Mouse (Mus musculus): ENCODE data around the gene Aph1a. TPM values are rescaled to one million over a fixed set of nuclear protein-coding genes. Genes with fewer than 3 reads are reported as not detected.

The Aph1a gene
- polyA plus RNA-seq, 1 experiment from 2014 or later, result 34.7 TPM

- peak overlapping the region; percentile 86 for H3K4me2 ChIP-seq (ENCODE audit: low read length)
- WGBS, result 83% methylated on average over 7 of the region's 7 CpGs
- H3K9ac ChIP-seq (replicated peaks; ENCODE audit: low read length), result peak overlapping the region; percentile 78; the same call in 1 of the 2 replicates
- H3K36me3 ChIP-seq (ENCODE audit: control insufficient read depth, insufficient read depth, low read length), result peaks cover 21% of the 10 kb centered on the region
- H3K27me3 ChIP-seq (ENCODE audit: control insufficient read depth, insufficient read depth, low read length), result no peaks in the 10 kb centered on the region
- H3K9me3 ChIP-seq (ENCODE audit: control insufficient read depth, low read length), result no peaks in the 10 kb centered on the region
- ATAC-seq (ENCODE audit: low FRiP score, low TSS enrichment) (no peak), DNase-seq (no peak)
- peaks cover 13% of the 10 kb centered on the region for H3K4me1 ChIP-seq (ENCODE audit: control insufficient read depth, insufficient read depth, low read length)
- no peak overlapping the region for H3K27ac ChIP-seq (replicated peaks; ENCODE audit: low read depth, low read length)
- peak overlapping the region; percentile 65 for H3K4me3 ChIP-seq (replicated peaks; ENCODE audit: low read depth, low read length)
Measured at GRCm38 (mm10) chr3:95872048-95872447, 21.7 kb upstream of the Aph1a start.

- 93% methylated on average over 4 of the region's 4 CpGs for WGBS
- no peak for DNase-seq
Measured at GRCm38 (mm10) chr3:95879063-95879462, 14.7 kb upstream of the Aph1a start.

GRCm38 (mm10) chr3:95881979-95882815, 11.6 kb upstream of the Aph1a start, which contains the start of gene Ciart:
Ciart (minus strand) TSS chr3:95882251.
- H3K36me3 ChIP-seq (ENCODE audit: control insufficient read depth, insufficient read depth, low read length), result no peaks in the 10 kb centered on the region
- no peak within 1 kb of the TSS for H3K27ac ChIP-seq (replicated peaks; ENCODE audit: low read depth, low read length)
- peak within 1 kb of the TSS; percentile 37; the same call in 1 of the 2 replicates for H3K9ac ChIP-seq (replicated peaks; ENCODE audit: low read length)
- peak within 1 kb of the TSS; percentile 98 for H3K4me2 ChIP-seq (ENCODE audit: low read length)
- WGBS, result under 1% methylated on average over 66 of the region's 66 CpGs
- ATAC-seq (ENCODE audit: low FRiP score, low TSS enrichment) (peak; percentile 100), DNase-seq (peak; percentile 97)
- H3K4me1 ChIP-seq (ENCODE audit: control insufficient read depth, insufficient read depth, low read length), result peaks cover 9% of the 10 kb centered on the region; the same call in 1 of the 2 replicates
- H3K27me3 ChIP-seq (ENCODE audit: control insufficient read depth, insufficient read depth, low read length), result no peaks in the 10 kb centered on the region; the same call in 1 of the 2 replicates
- H3K4me3 ChIP-seq (replicated peaks; ENCODE audit: low read depth, low read length), result peak within 1 kb of the TSS; percentile 54
- no peaks in the 10 kb centered on the region for H3K9me3 ChIP-seq (ENCODE audit: control insufficient read depth, low read length)

More at GRCm38 (mm10) chr3:95879063-95879462, 14.7 kb upstream of the Aph1a start:
- H3K4me3 ChIP-seq (replicated peaks; ENCODE audit: low read depth, low read length), result no peak overlapping the region
- ATAC-seq (ENCODE audit: low FRiP score, low TSS enrichment), result no peak
- H3K9ac ChIP-seq (replicated peaks; ENCODE audit: low read length), result no peak overlapping the region
- no peak overlapping the region for H3K27ac ChIP-seq (replicated peaks; ENCODE audit: low read depth, low read length)
- no peaks in the 10 kb centered on the region for H3K36me3 ChIP-seq (ENCODE audit: control insufficient read depth, insufficient read depth, low read length)
- H3K4me2 ChIP-seq (ENCODE audit: low read length), result no peak overlapping the region
- H3K27me3 ChIP-seq (ENCODE audit: control insufficient read depth, insufficient read depth, low read length), result no peaks in the 10 kb centered on the region; the same call in 1 of the 2 replicates
- no peaks in the 10 kb centered on the region for H3K9me3 ChIP-seq (ENCODE audit: control insufficient read depth, low read length)
- H3K4me1 ChIP-seq (ENCODE audit: control insufficient read depth, insufficient read depth, low read length), result peaks cover 9% of the 10 kb centered on the region; the same call in 1 of the 2 replicates

GRCm38 (mm10) chr3:95882816-95883425, 10.8 kb upstream of the Aph1a start:
- H3K27ac ChIP-seq (replicated peaks; ENCODE audit: low read depth, low read length), result no peak overlapping the region
- peaks cover 9% of the 10 kb centered on the region; the same call in 1 of the 2 replicates for H3K4me1 ChIP-seq (ENCODE audit: control insufficient read depth, insufficient read depth, low read length)
- no peaks in the 10 kb centered on the region for H3K36me3 ChIP-seq (ENCODE audit: control insufficient read depth, insufficient read depth, low read length)
- no peaks in the 10 kb centered on the region for H3K9me3 ChIP-seq (ENCODE audit: control insufficient read depth, low read length)
- no peaks in the 10 kb centered on the region; the same call in 1 of the 2 replicates for H3K27me3 ChIP-seq (ENCODE audit: control insufficient read depth, insufficient read depth, low read length)
- H3K4me3 ChIP-seq (replicated peaks; ENCODE audit: low read depth, low read length), result peak overlapping the region; percentile 54
- DNase-seq (peak; percentile 74), ATAC-seq (ENCODE audit: low FRiP score, low TSS enrichment) (no peak)
- H3K9ac ChIP-seq (replicated peaks; ENCODE audit: low read length), result peak overlapping the region; percentile 23; the same call in 1 of the 2 replicates
- 2% methylated on average over 24 of the region's 24 CpGs for WGBS
- H3K4me2 ChIP-seq (ENCODE audit: low read length), result peak overlapping the region; percentile 98

GRCm38 (mm10) chr3:95884400-95884799, 9.4 kb upstream of the Aph1a start:
- Histone ChIP-seq H3K27ac (replicated peaks; ENCODE audit: low read depth, low read length) (no peak overlapping the region), H3K9ac (replicated peaks; ENCODE audit: low read length) (no peak overlapping the region), H3K4me1 (ENCODE audit: control insufficient read depth, insufficient read depth, low read length) (peaks cover 9% of the 10 kb centered on the region; the same call in 1 of the 2 replicates), H3K4me2 (ENCODE audit: low read length) (no peak overlapping the region), H3K36me3 (ENCODE audit: control insufficient read depth, insufficient read depth, low read length) (no peaks in the 10 kb centered on the region), H3K9me3 (ENCODE audit: control insufficient read depth, low read length) (no peaks in the 10 kb centered on the region), H3K27me3 (ENCODE audit: control insufficient read depth, insufficient read depth, low read length) (no peaks in the 10 kb centered on the region; the same call in 1 of the 2 replicates), H3K4me3 (replicated peaks; ENCODE audit: low read depth, low read length) (no peak overlapping the region)
- ATAC-seq (ENCODE audit: low FRiP score, low TSS enrichment), result no peak
- no peak for DNase-seq
- WGBS, result 84% methylated on average over 5 of the region's 5 CpGs

GRCm38 (mm10) chr3:95887596-95887995, 6.2 kb upstream of the Aph1a start:
- no peaks in the 10 kb centered on the region for H3K36me3 ChIP-seq (ENCODE audit: control insufficient read depth, insufficient read depth, low read length)
- no peaks in the 10 kb centered on the region for H3K9me3 ChIP-seq (ENCODE audit: control insufficient read depth, low read length)
- DNase-seq, result no peak
- H3K4me1 ChIP-seq (ENCODE audit: control insufficient read depth, insufficient read depth, low read length), result peaks cover 4% of the 10 kb centered on the region; the same call in 1 of the 2 replicates
- H3K27me3 ChIP-seq (ENCODE audit: control insufficient read depth, insufficient read depth, low read length), result no peaks in the 10 kb centered on the region; the same call in 1 of the 2 replicates
- no peak overlapping the region for H3K9ac ChIP-seq (replicated peaks; ENCODE audit: low read length)
- H3K4me2 ChIP-seq (ENCODE audit: low read length), result no peak overlapping the region
- H3K27ac ChIP-seq (replicated peaks; ENCODE audit: low read depth, low read length), result no peak overlapping the region
- no peak overlapping the region for H3K4me3 ChIP-seq (replicated peaks; ENCODE audit: low read depth, low read length)
- WGBS, result 81% methylated on average over 4 of the region's 4 CpGs
- ATAC-seq (ENCODE audit: low FRiP score, low TSS enrichment), result no peak

- H3K9ac ChIP-seq (replicated peaks; ENCODE audit: low read length), result no peak overlapping the region
- no peak overlapping the region for H3K27ac ChIP-seq (replicated peaks; ENCODE audit: low read depth, low read length)
- no peak overlapping the region for H3K4me3 ChIP-seq (replicated peaks; ENCODE audit: low read depth, low read length)
- 87% methylated on average over 3 of the region's 3 CpGs for WGBS
- no peak for ATAC-seq (ENCODE audit: low FRiP score, low TSS enrichment)
- H3K9me3 ChIP-seq (ENCODE audit: control insufficient read depth, low read length), result no peaks in the 10 kb centered on the region
- H3K36me3 ChIP-seq (ENCODE audit: control insufficient read depth, insufficient read depth, low read length), result no peaks in the 10 kb centered on the region
- no peak for DNase-seq
- H3K27me3 ChIP-seq (ENCODE audit: control insufficient read depth, insufficient read depth, low read length), result no peaks in the 10 kb centered on the region
- no peak overlapping the region for H3K4me2 ChIP-seq (ENCODE audit: low read length)
- H3K4me1 ChIP-seq (ENCODE audit: control insufficient read depth, insufficient read depth, low read length), result peaks cover 5% of the 10 kb centered on the region
Measured at GRCm38 (mm10) chr3:95889664-95890063, 4.1 kb upstream of the Aph1a start.

GRCm38 (mm10) chr3:95891211-95892065, 2.3 kb upstream of the Aph1a start, which contains the start of gene BC028528:
BC028528 (minus strand) TSS chr3:95892005.
- H3K4me3 ChIP-seq (replicated peaks; ENCODE audit: low read depth, low read length), result 0 out of 2 replicates have a peak within 1 kb of the TSS, but pooled peaks have one; percentile 2
- H3K9ac ChIP-seq (replicated peaks; ENCODE audit: low read length), result no peak within 1 kb of the TSS

More at GRCm38 (mm10) chr3:95891211-95892065, 2.3 kb upstream of the Aph1a start, which contains the start of gene BC028528:
- DNase-seq (no peak), ATAC-seq (ENCODE audit: low FRiP score, low TSS enrichment) (no peak)
- H3K4me1 ChIP-seq (ENCODE audit: control insufficient read depth, insufficient read depth, low read length), result peaks cover 12% of the 10 kb centered on the region
- H3K9me3 ChIP-seq (ENCODE audit: control insufficient read depth, low read length), result no peaks in the 10 kb centered on the region
- peak within 1 kb of the TSS; percentile 27 for H3K4me2 ChIP-seq (ENCODE audit: low read length)
- 28% methylated on average over 12 of the region's 12 CpGs for WGBS
- H3K27ac ChIP-seq (replicated peaks; ENCODE audit: low read depth, low read length), result peak within 1 kb of the TSS; percentile 8; the same call in 1 of the 2 replicates
- no peaks in the 10 kb centered on the region for H3K36me3 ChIP-seq (ENCODE audit: control insufficient read depth, insufficient read depth, low read length)
- no peaks in the 10 kb centered on the region for H3K27me3 ChIP-seq (ENCODE audit: control insufficient read depth, insufficient read depth, low read length)
